Mouse (Mus musculus) stomach, adult 2 months (tissue): ENCODE results near the gene Spata31d1d. TPM values are rescaled to one million over a fixed set of nuclear protein-coding genes. Genes with fewer than 3 reads are reported as not detected.

Experiments
- polyA plus RNA-seq: library from polyadenylated mRNA; depleted of rRNA; stranded (reverse); fragments of >200 nt; gene quantifications from 2 replicates; pipeline ENCODE4 v1.2.3, GENCODE M21; 2012; rRNA removed

Gene Spata31d1d
- polyA plus RNA-seq, result not detected in 2 replicates

DNA sequence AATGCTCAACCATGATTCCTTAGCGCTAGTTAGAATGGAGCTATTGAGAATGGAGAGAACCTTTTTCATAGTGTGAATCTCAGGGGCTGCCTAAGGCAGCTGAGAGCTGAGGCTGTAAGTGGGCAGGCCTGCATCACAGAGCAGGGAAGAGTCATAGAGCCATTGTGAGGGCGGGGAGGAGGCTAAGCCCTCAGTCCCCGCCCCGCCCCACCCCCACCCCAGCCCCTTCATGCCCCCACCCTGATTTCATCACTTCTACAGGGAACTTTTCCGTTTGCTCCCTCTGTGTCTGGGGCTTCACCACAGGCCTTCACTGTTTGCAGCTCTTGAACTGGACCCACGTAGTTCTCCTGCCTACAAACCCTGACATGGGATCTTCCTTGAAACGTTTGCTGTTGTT lies at the start of gene Spata31d1d:
TSS of gene Spata31d1d (minus strand) at position 101 of the 400 bp plus-strand sequence.

DNA sequence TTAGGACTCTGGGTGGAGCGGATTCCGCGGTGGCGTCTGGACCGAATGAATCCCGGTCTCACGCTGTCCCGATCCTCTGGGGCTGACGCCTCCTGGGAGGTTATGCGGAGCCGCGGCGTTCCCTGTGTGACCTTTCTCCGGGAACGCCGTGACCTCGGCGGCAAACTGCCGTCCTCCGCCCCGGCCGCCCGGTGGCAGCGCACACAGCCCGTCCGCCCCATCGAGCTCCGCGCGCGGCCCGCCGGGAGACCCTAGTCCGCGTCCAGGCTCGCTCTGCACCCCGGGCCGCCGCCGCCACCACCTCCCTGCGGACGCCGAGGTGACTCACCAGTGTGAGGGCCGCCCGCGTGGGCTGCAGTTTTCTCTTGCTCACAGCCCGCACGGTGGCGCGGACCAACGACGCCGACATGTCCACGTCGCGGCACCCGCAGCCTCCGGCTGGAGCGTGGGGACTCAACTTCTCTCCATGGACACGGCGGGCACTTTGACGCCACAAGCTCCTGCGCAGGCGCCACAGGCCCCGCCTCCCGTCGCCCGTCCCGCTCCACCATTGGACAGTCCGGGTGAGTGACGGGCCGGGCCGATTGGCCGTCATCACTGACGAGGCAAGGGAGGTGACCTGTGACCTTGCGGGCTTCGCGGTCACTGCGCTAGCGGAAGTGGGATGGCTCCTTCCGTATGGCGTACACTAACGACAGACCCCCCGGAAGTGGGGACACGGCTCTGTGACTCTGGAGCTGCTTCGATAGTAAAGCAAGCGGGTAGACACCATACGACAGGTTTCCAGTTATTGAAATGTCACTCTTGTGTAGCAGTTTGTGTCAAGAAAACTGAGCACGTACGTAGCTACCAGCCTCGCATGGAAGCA lies 38.0 kb upstream of the Spata31d1d start, which contains the start of gene Isca1:
TSS of gene Isca1 (minus strand) at position 515 of the 868 bp plus-strand sequence.

DNA sequence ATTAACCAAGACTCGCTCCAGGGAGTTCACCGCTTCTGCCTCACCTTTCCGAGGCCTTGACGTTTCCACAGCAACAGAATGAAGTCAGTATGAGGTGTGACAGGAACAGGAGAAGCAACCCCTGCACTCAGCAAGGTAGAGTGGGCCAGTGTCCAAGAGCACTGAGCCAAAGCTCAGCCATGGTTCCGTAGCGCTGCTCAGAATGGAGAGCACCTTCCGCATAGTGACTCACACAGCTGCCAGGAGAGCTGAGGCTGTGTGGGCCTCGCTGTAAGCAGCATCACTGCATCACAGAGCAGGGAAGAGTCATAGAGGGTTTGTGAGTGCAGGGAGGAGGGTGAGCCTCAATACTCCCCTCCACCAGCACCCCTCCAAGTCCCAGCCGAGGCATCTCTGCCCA lies 15.2 kb upstream of the Spata31d1d start, which contains the start of gene 1700014D04Rik:
TSS of gene 1700014D04Rik (minus strand) at position 42 of the 400 bp plus-strand sequence.

GRCm38 (mm10) chr13:59711984-59712383 lies 19.6 kb downstream of the Spata31d1d start, which contains the start of gene Spata31d1b:
Gene Spata31d1b, plus strand, starts transcription at chr13:59712284.

DNA sequence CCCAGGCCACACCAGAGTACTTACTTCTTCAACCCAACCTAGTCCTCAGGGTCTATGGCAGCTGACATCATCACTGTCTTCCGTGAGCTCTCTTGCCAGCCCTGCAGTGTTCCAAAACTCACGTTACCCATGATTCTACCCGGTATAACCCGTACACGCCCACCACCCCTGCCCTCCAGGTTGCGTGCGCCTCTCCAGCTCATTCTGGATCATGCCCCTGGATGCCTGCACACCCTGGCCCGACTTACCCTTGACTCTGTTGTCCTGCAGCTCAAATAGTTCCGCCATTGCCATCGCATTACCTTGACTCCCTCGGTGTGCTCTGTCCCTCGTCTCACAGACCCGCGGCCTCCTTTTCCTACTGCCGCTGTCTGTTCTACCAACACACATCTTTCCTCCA lies 21.3 kb downstream of the Spata31d1d start, which contains the start of gene Spata31d1a:
TSS of gene Spata31d1a (minus strand) at position 101 of the 400 bp plus-strand sequence.

DNA sequence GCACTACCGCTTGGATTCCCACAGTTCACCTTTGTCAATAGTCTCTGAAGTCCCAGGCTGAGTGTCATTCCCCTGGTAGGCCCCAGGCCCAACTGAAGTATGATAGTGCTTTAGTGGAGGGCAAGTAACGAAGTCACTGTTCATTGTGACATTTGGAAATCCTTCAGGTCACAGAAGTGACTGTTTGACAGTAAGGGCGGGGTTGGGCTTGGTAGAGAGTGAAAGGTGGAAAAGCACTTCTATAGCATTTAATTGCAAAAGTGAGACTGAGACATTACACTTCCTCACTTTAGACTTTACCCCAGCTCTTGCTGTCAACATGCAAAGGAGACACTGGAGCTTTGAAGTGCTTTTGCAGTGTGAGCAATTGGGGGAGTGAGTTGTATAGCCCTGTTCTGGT lies 37.5 kb downstream of the Spata31d1d start, which contains the start of gene 4921517D22Rik:
TSS of gene 4921517D22Rik (minus strand) at position 101 of the 400 bp plus-strand sequence.

Other genes starting within 250 kb of the Spata31d1d start
- 1.0 and 1.5 TPM in 2 replicates for gene Agtpbp1, start 146.5 kb downstream of the Spata31d1d start, polyA plus RNA-seq
- 8.2 and 11.1 TPM in 2 replicates for gene Naa35, start 146.5 kb downstream of the Spata31d1d start, polyA plus RNA-seq
- gene Golm1, start 55.9 kb downstream of the Spata31d1d start, polyA plus RNA-seq, result 27.7 and 38.3 TPM in 2 replicates
- not detected in 2 replicates for gene 4921517D22Rik, start 37.6 kb downstream of the Spata31d1d start, polyA plus RNA-seq
- not detected in 2 replicates for gene Spata31d1a, start 21.4 kb downstream of the Spata31d1d start, polyA plus RNA-seq
- gene Spata31d1b, start 19.5 kb downstream of the Spata31d1d start, polyA plus RNA-seq, result 0.02 TPM in 1 of 2 replicates, not detected in the other
- gene 1700014D04Rik, start 15.0 kb upstream of the Spata31d1d start, polyA plus RNA-seq, result not detected in 2 replicates
- gene Isca1, start 38.1 kb upstream of the Spata31d1d start, polyA plus RNA-seq, result 26.5 and 27.6 TPM in 2 replicates
- gene Gm49354, start 50.5 kb upstream of the Spata31d1d start, polyA plus RNA-seq, result not detected in 2 replicates
- 6.8 and 8.3 TPM in 2 replicates for gene Tut7, start 91.4 kb upstream of the Spata31d1d start, polyA plus RNA-seq